Mouse (Mus musculus) liver, embryonic 14.5 days (tissue): Measurements from ENCODE around the gene Pcca.
A peak's percentile ranks its signal among the peaks of the same experiment; 100 is the strongest.

Experiments used
- CTCF ChIP-seq: IDR thresholded peaks from 2 replicates; pipeline ENCODE4 v1.5.1; 2016; ENCODE audit warnings: antibody characterized with exemption, low read depth, control low read depth
- EP300 ChIP-seq: IDR thresholded peaks from 2 replicates; pipeline ENCODE4 v1.6.1; 2016; ENCODE audit warnings: antibody characterized with exemption, low read depth

DNA sequence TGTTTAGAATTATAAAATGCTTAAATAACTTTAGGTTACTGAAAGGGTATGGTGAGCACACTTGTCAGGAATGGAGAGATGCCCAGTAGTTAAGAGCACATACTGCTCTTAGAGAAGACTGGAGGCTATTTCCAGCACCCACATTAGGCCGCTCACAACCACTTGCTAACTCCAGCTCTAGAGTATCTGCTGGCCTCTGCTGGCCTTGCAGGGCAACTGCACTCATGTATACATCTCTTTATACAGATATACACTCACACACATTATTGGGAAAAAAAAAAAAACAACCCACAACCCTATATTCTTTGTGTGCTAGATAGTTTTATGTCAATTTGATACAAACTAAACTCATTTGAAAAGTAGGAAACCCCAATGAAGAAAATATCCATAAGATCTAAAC is 217.4 kb downstream of the Pcca start:
- TF ChIP-seq CTCF = peak; percentile 29; the same call in 1 of the 2 replicates
- TF ChIP-seq EP300 = no peak
